Mouse (Mus musculus): ENCODE measurements around the gene B230118H07Rik.

DNA sequence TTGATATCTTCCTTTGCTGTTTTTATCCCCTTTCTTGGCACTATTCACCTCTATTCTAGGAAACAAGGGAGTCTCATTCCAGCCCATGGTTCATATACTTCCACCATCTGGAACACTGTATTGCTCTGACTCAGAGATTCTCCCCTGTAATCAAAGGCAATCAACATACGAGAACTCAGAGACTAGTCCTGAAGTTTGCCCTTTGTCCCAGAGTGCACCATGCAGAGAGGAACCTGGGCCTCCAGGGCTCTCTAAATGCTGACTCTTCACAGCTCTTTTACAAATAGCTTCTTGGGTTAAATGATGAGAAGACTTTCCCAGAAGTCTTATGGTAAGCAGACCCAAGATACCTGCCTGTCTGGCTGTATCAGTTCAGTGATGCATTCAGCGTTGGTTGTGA, 11.2 kb upstream of the B230118H07Rik start:
- TF ChIP-seq CTCF (IDR thresholded peaks at IDR 0.05) (no peak), EP300 (IDR thresholded peaks at IDR 0.05) (no peak)

Data from lung, postnatal 0 days (tissue).